Mouse (Mus musculus): ENCODE measurements at regions not wholly inside any gene's neighbourhood (a gene's known extent, or its start where the extent isn't known, plus 50 kb on each side); places are given as distances from the start of the nearest gene placed in this dataset.

DNA sequence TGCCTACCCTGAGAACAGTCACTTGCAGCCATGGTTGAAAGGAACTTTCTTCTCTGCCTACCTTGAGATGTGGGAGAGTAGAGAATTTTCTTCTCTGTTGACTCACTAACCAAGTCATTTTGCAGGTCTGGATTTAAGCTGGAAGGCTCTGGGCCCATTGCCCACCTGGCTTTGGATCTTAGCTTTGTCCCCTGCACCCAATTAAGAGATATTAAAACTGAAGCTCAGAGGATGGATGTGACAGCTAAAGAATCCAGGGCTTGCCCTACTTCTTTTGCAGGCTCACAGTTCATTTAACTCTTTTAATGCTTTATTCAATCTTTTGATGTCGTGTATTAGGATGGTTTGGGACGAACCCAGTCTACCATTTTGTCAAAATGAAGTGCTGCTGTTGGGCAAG, 58.8 kb upstream of the Gnao1 start:
- ATAC-seq (ENCODE audit: low FRiP score) (no peak), DNase-seq (ENCODE audit: low spot score) (no peak)
- no peaks in the 10 kb centered on the region for H3K9me3 ChIP-seq (ENCODE audit: low read length)
- H3K9ac ChIP-seq (replicated peaks; ENCODE audit: low read length, poor library complexity, severe bottlenecking) = no peak overlapping the region
- no peak overlapping the region for H3K4me3 ChIP-seq (ENCODE audit: low read depth, low read length)
- H3K27me3 ChIP-seq (ENCODE audit: insufficient read depth, low read length) = no peaks in the 10 kb centered on the region
- H3K27ac ChIP-seq (ENCODE audit: low read depth, low read length) = no peak overlapping the region
- H3K4me2 ChIP-seq (ENCODE audit: low read depth, low read length, poor library complexity, severe bottlenecking) = no peak overlapping the region
- no peak for TF ChIP-seq CTCF (IDR thresholded peaks at IDR 0.05)
- no peaks in the 10 kb centered on the region for H3K36me3 ChIP-seq (ENCODE audit: insufficient read depth, low read length)
- 70% methylated on average over 2 of the region's 2 CpGs for WGBS
- no peaks in the 10 kb centered on the region for H3K4me1 ChIP-seq (ENCODE audit: insufficient read depth, low read length)

DNA sequence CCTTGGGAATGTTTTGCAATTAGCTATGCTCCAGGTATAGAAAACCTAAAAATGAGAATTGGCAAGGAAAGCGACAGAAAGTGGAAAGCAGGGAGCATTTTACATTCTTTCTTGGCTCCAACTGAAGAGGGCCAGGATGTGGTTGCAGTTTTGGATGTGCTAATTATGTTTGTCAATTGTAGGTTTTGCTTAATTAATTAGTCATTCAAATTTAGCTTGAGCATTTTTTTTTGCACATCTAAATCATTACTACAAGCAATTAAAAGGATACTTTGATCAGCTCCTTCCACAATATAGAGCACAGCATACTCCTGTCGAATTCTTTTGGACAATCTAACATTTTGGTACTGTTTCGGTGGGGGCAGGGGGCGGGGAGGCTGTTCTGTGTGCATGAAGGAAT, 53.8 kb upstream of the Gnao1 start:
- no peak overlapping the region for H3K4me2 ChIP-seq (ENCODE audit: low read depth, low read length, poor library complexity, severe bottlenecking)
- H3K36me3 ChIP-seq (ENCODE audit: insufficient read depth, low read length) = no peaks in the 10 kb centered on the region
- DNase-seq (ENCODE audit: low spot score) (no peak), ATAC-seq (ENCODE audit: low FRiP score) (no peak)
- H3K4me1 ChIP-seq (ENCODE audit: insufficient read depth, low read length) = no peaks in the 10 kb centered on the region
- H3K27ac ChIP-seq (ENCODE audit: low read depth, low read length) = no peak overlapping the region
- 89% methylated on average over 4 of the region's 4 CpGs for WGBS
- no peaks in the 10 kb centered on the region for H3K27me3 ChIP-seq (ENCODE audit: insufficient read depth, low read length)
- H3K9me3 ChIP-seq (ENCODE audit: low read length) = no peaks in the 10 kb centered on the region
- H3K4me3 ChIP-seq (ENCODE audit: low read depth, low read length) = no peak overlapping the region
- TF ChIP-seq CTCF (IDR thresholded peaks at IDR 0.05) = no peak
- H3K9ac ChIP-seq (replicated peaks; ENCODE audit: low read length, poor library complexity, severe bottlenecking) = no peak overlapping the region
